Mouse (Mus musculus) cerebellum, adult 2 months (tissue): ENCODE measurements around the gene Vill. TPM values are rescaled to one million over a fixed set of nuclear protein-coding genes. Genes with fewer than 3 reads are reported as not detected.

Source experiments
- DNase-seq, 2 experiments: peaks; one replicate each; pipeline ENCODE4 v3.0.0; 2021
- H3K27ac ChIP-seq: fragments of 200-500 bp; 2 replicates; pipeline ENCODE4 v1.5.1; 2012; ENCODE audit warnings: low read length, control low read depth, inconsistent platforms; ENCODE audit not compliant: insufficient read depth
- H3K27me3 ChIP-seq: fragments of 200-500 bp; 2 replicates; pipeline ENCODE4 v1.6.1; 2012; ENCODE audit warnings: inconsistent platforms, mild to moderate bottlenecking, low read length, moderate library complexity; ENCODE audit not compliant: control insufficient read depth, insufficient read depth
- H3K4me1 ChIP-seq: fragments of 200-500 bp; 2 replicates; pipeline ENCODE4 v1.6.1; 2011; ENCODE audit warnings: low read length; ENCODE audit not compliant: control insufficient read depth, insufficient read depth
- H3K4me3 ChIP-seq: fragments of 200-500 bp; replicated peaks from 2 replicates; pipeline ENCODE3; 2011; ENCODE audit warnings: mild to moderate bottlenecking, low read depth, low read length, control low read depth; ENCODE audit not compliant: insufficient read depth
- CTCF ChIP-seq: fragments of 200-500 bp; IDR thresholded peaks from 2 replicates; pipeline ENCODE4 v1.5.1; 2011; ENCODE audit warnings: low read depth, mild to moderate bottlenecking, control low read depth, low read length, moderate library complexity, borderline replicate concordance; ENCODE audit not compliant: insufficient read depth
- POLR2A ChIP-seq: fragments of 200-500 bp; IDR thresholded peaks from 2 replicates; pipeline ENCODE4 v1.6.1; 2011; ENCODE audit warnings: low read length, control low read depth, borderline replicate concordance; ENCODE audit not compliant: insufficient read depth
- WGBS: fragments of 180-500 bp; shearing (Covaris S2); methylation state at CpG from one replicate; pipeline ENCODE4 v1.1.7; 2018; 5-methylcytosine and 5-hydroxymethylcytosine counted together
- polyA plus RNA-seq: library from polyadenylated mRNA; depleted of rRNA; stranded (reverse); fragments of >200 nt; gene quantifications from 2 replicates; pipeline ENCODE4 v1.2.3, GENCODE M21; 2012

Gene Vill
- polyA plus RNA-seq, 1 experiment = 0.47 TPM

DNA sequence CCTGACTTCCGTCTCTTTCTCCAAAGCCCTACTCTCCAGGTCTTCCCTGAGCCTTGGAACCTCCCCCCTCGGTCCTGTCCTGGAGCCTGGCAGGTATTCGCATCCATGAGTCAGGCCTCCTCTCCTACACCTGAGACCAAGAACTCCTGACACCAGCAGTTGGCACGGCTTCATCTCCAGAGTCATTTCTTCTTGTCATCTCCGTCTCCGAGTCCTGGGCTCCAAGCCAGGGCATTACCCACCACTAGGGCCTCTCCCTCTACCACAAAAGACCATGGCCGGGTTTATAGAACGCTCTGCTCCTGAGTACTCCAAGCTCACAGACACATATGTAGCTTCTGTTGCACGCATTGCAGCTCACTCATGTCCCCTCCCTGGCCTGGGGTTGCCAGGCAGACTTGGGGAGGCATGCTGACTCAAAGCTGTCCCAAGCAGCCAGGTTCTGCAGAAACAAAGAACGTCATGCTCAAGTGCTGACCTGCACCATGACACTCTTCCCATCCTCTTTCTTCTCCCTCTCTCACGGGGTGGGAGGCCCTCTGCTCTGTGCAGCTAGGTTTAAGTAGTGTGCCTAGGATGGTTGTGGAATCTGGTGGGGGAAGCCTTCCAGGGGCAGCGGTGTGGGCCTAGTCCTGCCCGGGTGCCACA, 42.0 kb downstream of the Vill start:
- Histone ChIP-seq H3K4me3 (no peak overlapping the region), H3K4me1 (peaks cover 7% of the 10 kb centered on the region; the same call in 1 of the 2 replicates), H3K27ac (no peak overlapping the region), H3K27me3 (no peaks in the 10 kb centered on the region)
- WGBS = 69% methylated on average over 13 of the region's 13 CpGs
- no peak for TF ChIP-seq POLR2A
- TF ChIP-seq CTCF = no peak
- DNase-seq = no peak

- no peaks in the 10 kb centered on the region; the same call in 1 of the 2 replicates for H3K4me1 ChIP-seq
- no peaks in the 10 kb centered on the region for H3K27me3 ChIP-seq
- no peak overlapping the region for H3K4me3 ChIP-seq
- WGBS = 11% methylated on average over 15 of the region's 15 CpGs
- DNase-seq = no peak
- TF ChIP-seq CTCF (no peak), POLR2A (no peak)
- no peak overlapping the region for H3K27ac ChIP-seq
Observed at GRCm38 (mm10) chr9:119100177-119100898, 47.8 kb downstream of the Vill start.

DNA sequence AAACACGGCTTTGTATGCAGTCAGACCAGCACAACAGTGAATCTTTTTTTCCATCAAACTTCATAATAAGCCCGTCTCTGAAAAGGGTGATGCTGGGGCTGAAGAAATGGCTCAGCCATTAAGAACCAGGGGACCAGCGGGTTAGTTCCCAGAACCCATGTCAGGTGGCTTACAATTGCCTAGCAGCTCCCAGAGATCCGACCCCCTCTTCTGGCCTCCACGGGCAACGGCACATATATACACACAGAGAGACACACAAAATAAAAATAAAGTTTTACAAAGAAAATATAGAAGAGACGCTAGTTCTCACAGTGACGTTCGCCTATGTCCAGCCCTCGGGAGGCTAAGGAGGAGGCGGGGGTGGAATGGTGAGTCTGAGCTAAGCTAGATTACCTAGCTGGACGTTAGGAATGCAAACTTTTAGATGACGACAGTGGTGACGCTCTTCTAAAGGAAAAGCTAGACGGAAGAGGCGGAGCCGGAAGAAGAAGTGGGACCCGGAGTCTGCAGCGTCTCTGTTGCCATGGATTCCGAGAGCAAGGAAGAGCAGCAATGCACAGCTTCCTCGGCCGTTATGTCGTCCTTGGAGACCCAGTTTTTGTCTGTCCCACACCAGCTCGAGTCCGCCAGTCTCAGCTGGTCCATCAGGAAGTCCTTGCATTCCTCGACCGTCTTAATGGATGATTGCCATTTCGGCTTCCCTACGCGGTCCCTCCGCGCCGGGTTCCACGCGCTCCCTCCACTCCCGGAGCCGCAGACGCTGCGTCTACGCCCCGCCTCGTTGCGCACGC, 49.6 kb downstream of the Vill start, which contains the start of gene Dlec1:
TSS of gene Dlec1 (plus strand) at position 487 of the 791 bp plus-strand sequence.
- H3K4me1 ChIP-seq = no peaks in the 10 kb centered on the region
- no peaks in the 10 kb centered on the region for H3K27me3 ChIP-seq
- peak; percentile 51 to 56 for DNase-seq
- H3K4me3 ChIP-seq = peak within 1 kb of the TSS; percentile 61
- 4% methylated on average over 44 of the region's 44 CpGs for WGBS
- H3K27ac ChIP-seq = no peak within 1 kb of the TSS
- no peak for TF ChIP-seq CTCF
- no peak for TF ChIP-seq POLR2A

DNA sequence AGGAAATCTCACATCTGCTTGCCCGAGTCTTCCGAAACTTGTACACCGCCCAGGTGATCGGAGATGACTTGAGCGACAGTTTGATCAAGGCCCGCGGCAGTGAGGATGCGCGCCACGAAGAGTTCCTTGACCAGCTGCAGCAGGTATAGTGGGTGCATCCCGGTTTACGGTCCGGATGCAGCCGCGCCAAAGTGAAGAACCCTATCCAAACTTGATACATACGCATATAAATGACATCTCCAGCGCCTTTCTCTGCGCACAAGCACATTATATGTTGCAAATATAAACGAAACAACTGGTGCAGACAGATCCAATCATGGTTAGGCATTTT, 50.2 kb downstream of the Vill start:
- 3% methylated on average over 19 of the region's 19 CpGs for WGBS

DNA sequence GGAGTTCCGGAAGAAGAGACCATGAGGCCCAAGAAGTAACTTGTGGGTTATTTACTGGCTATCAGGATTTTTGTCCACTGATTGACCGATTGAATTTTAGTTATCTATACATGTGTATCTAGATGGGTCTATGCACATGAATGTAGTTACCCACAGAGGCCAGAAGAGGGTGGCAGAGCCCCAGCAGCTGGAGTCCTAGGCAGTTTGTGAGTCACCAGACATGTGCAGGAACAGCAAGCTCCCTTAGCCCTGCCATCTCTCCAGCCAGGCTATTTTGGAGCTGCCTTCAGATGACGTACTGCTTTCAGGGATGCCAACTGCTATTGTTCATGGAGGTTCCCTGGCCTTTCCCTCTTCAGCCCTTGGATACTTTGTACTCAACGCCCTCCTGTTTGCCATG, 55.0 kb downstream of the Vill start:
- Histone ChIP-seq H3K27me3 (no peaks in the 10 kb centered on the region), H3K4me1 (no peaks in the 10 kb centered on the region), H3K4me3 (no peak overlapping the region), H3K27ac (no peak overlapping the region)
- WGBS = 67% methylated on average over 4 of the region's 4 CpGs
- TF ChIP-seq POLR2A = no peak
- no peak for TF ChIP-seq CTCF
- DNase-seq = no peak

More for the DNA sequence above, 50.2 kb downstream of the Vill start:
- DNase-seq = no peak
- Histone ChIP-seq H3K4me1 (no peaks in the 10 kb centered on the region), H3K4me3 (peak overlapping the region; percentile 61), H3K27ac (no peak overlapping the region), H3K27me3 (no peaks in the 10 kb centered on the region)
- no peak for TF ChIP-seq CTCF
- no peak for TF ChIP-seq POLR2A

DNA sequence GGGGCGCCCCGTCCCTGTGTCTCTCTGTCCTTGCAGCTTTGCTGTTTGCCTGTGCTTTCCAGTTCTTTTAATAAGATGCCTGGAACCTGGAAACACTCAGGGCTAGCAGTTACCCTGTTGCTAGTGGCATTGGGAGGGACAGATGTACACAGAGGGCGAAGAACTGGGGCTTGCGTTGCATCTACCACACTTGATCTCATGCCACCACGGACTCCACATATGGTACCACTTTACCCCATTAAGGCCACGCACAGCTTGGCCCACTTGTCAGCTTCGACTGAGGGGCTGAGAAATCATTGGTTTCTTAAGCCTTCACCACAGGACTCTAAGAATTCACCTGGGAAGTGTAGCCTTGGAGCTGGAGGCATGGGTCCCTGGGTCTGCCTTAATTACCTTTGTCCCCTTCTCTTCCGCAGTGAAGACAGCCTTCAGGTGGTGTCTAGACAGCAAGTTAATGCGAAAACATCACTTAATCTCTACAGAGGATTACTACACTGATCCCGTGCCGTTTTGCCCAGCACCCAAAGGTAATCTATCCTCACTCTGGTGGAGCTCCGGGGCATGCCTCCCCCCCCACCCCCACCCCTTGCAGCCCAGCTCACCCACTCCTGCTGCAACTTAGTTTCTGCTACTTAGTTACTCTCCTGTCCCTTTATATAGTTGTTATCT, 57.2 kb downstream of the Vill start:
- H3K4me1 ChIP-seq = no peaks in the 10 kb centered on the region
- no peak for DNase-seq
- H3K27me3 ChIP-seq = no peaks in the 10 kb centered on the region
- no peak overlapping the region for H3K4me3 ChIP-seq
- no peak overlapping the region for H3K27ac ChIP-seq
- 69% methylated on average over 12 of the region's 12 CpGs for WGBS
- TF ChIP-seq CTCF (no peak), POLR2A (no peak)

DNA sequence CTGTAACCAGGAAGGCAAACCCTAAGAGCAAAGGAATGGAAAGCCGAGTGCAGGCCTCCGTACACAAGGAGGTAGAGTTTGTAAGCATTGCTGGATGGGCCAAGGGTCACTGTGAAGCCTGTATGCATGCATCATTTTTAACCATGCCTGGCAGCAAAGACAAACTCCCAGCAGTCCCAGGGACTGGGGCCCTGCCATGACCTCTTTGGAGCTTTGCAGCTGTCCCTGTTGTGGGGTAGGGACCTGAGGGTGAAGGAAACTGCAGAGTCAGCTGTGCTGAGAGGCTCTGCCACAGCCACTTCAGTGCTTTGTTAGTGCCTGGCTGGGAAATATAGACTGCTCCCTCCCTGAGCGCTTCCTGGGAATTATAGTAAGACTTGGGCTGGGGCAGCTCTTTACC, 58.1 kb downstream of the Vill start:
- no peak for DNase-seq
- Histone ChIP-seq H3K27me3 (no peaks in the 10 kb centered on the region), H3K4me1 (no peaks in the 10 kb centered on the region), H3K4me3 (no peak overlapping the region), H3K27ac (no peak overlapping the region)
- no peak for TF ChIP-seq CTCF
- 69% methylated on average over 3 of the region's 3 CpGs for WGBS
